Mouse (Mus musculus) WW6 (cell line): Measurements from ENCODE around the gene Olfr1093.

ENCODE experiments used
- DNase-seq: peaks from one replicate; pipeline ENCODE4 v3.0.0-alpha.2; 2013; ENCODE audit warnings: low read depth, low spot score

Gene Olfr1093

DNA sequence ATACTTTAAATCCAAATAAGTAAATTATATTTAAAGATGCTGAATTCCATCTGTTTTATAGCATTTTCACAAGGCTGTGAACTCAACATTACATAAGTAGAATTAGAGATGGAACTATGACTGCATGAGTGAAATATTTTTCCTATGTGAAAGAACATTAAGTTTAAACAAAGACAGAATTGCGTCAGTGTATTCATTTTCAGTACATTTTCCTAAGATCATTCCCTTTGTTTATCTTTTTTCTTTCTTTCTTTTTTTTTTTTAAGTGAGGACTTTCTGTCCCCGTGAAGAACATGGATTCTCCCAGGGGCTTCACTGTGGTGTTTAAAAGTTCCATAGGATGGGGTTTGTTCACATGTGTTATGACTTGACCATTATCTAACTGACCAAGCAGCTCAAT, at the start of gene Olfr1093:
Gene Olfr1093, plus strand, starts transcription at position 301 of the 400 bp plus-strand sequence.
- no peak for DNase-seq

DNA sequence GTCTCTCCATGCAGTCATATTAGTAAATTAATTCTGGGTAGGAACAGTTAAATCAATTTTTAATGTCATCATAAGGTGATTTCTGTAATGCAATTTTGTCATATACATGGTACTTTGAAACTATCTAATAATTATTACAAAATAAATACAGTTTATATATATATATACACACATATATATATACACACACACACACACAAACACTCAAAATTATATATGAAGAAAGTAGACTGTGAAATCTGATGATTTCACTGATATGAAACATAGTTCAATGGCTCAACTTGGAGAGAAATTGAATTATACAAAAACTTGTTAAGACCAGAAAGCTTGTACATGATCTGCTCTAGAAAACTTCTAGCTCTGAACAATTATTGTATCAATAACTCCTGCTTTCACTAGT, 48.7 kb upstream of the Olfr1093 start, which contains the start of gene Olfr1089:
Gene Olfr1089, minus strand, starts transcription at position 101 of the 400 bp plus-strand sequence.
- DNase-seq = no peak

DNA sequence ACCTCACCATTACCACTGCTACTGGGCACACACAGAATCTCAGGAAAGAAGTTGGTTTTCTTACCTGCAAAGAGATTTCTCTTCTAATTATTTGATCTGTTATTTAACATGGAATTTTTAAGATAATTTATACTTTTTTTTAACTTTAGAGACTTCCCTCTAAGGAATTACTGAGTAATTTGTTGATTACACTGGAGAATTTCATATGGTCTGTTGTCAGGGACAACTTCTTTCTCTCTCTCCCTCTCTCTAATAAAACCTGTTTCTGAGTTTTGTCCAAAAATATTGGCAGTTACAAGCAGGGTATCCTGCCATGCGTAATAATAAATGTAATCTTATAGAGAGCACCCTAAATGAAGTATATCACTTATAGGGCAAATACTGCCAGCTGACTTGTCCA, 23.4 kb upstream of the Olfr1093 start, which contains the start of gene Olfr1090:
Gene Olfr1090, minus strand, starts transcription at position 101 of the 400 bp plus-strand sequence.
- no peak for DNase-seq

DNA sequence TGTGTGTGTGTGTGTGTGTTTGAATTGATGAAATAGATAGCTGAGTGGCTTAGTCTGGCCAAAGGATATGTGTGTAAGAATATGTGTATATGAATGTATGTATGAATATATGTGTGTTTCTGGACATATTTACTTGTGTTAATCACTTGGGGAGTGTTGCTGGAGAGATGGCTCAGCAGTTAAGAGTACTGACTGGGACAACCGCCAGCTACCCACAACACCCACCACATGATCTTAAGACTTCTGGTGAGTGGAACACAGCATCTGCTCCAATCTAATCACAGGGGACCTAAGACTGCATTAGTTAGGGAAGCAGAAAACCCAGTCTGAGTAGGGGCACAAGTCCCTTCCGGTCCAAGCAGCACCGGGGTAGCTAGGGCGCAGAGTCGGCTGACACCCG, 21.2 kb upstream of the Olfr1093 start:
- no peak for DNase-seq

DNA sequence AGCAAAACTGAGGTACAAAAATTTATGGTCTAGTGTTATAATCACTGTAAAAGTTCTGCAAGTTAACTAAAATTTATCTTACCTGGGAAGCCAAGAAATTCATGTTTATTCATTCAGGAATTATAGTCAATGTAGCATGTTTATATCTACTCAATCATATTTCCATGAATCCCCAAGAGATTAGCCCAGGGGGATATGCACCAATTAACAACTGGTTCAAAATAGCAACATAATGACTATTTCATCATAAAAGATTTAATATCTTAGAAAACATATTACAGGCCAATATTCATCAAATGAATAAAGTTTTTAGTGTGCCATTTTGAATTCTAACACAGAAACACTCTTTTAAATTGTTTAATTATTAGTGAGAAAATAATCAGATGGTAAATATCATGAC, 27.6 kb downstream of the Olfr1093 start, which contains the start of gene Olfr141:
Gene Olfr141, minus strand, starts transcription at position 101 of the 400 bp plus-strand sequence.
- DNase-seq = no peak

DNA sequence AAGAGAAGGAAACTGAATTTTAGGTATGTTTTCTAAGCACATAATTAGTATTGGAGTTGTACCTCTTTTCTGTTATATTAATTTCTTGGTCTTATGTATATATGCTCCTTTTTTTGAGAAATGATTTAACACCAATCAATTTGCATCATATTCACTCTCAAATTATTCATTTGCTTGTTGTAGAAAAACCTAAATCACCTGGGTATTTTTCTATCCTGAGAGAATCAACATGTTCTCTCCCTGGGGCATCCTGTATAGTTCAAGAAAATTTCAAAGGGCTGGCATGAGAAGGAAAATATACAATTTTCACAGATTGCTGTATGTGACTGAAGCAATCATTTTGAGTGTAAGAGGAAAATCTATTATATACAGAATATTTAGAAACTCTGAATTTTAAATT, 42.1 kb downstream of the Olfr1093 start, which contains the start of gene Olfr1094:
Gene Olfr1094, plus strand, starts transcription at position 301 of the 400 bp plus-strand sequence.
- DNase-seq = no peak
